Mouse (Mus musculus): ENCODE results near the gene Pitpna.

- TF ChIP-seq CTCF (IDR thresholded peaks at IDR 0.05; ENCODE audit: insufficient read depth, low read length) (no peak), POLR2A (IDR thresholded peaks at IDR 0.05; ENCODE audit: borderline replicate concordance, extremely low read depth, low read depth, low read length) (no peak)
Observed at GRCm38 (mm10) chr11:75630098-75630497, 42.2 kb downstream of the Pitpna start.

Data from lung, adult 2 months (tissue).